Mouse (Mus musculus) T-helper 2 cell (primary cell): ENCODE results near the gene Angptl2.

Experiments
- in situ Hi-C: fragments of 300-600 bp; cut with MboI, MseI; formaldehyde crosslinking; loops from one replicate; pipeline ENCODE4 v1.15.1; 2025; ENCODE audit warnings: high pct_unique_total_duplicates

The Angptl2 gene

GRCm38 (mm10) chr2:33228551-33228950 is 12.7 kb downstream of the Angptl2 start:
- in situ Hi-C loops: no loop called here

- in situ Hi-C loops: no loop called here
Observed at GRCm38 (mm10) chr2:33230701-33231100, 14.8 kb downstream of the Angptl2 start.

GRCm38 (mm10) chr2:33231788-33232187 is 15.9 kb downstream of the Angptl2 start:
- in situ Hi-C loops: no loop called here

GRCm38 (mm10) chr2:33232782-33233570 is 17.1 kb downstream of the Angptl2 start:
- in situ Hi-C loops: no loop called here

- in situ Hi-C loops: no loop called here
Observed at GRCm38 (mm10) chr2:33233856-33234255, 18.0 kb downstream of the Angptl2 start.

GRCm38 (mm10) chr2:33234848-33235247 is 19.0 kb downstream of the Angptl2 start:
- in situ Hi-C loops: no loop called here

- in situ Hi-C loops: no loop called here
Observed at GRCm38 (mm10) chr2:33237581-33237980, 21.7 kb downstream of the Angptl2 start.

GRCm38 (mm10) chr2:33244880-33245279 is 29.0 kb downstream of the Angptl2 start:
- in situ Hi-C loops: no loop called here

GRCm38 (mm10) chr2:33245350-33245749 is 29.5 kb downstream of the Angptl2 start:
- in situ Hi-C loops: no loop called here

GRCm38 (mm10) chr2:33246841-33247240 is 31.0 kb downstream of the Angptl2 start:
- in situ Hi-C loops: no loop called here

- in situ Hi-C loops: no loop called here
Observed at GRCm38 (mm10) chr2:33248549-33248948, 32.7 kb downstream of the Angptl2 start.

GRCm38 (mm10) chr2:33249922-33250633 is 34.2 kb downstream of the Angptl2 start:
- in situ Hi-C loops: no loop called here

- in situ Hi-C loops: no loop called here
Observed at GRCm38 (mm10) chr2:33252751-33253150, 36.9 kb downstream of the Angptl2 start.

- in situ Hi-C loops: no loop called here
Observed at GRCm38 (mm10) chr2:33253572-33254190, 37.8 kb downstream of the Angptl2 start.

GRCm38 (mm10) chr2:33254318-33254985 is 38.6 kb downstream of the Angptl2 start:
- in situ Hi-C loops: no loop called here

- in situ Hi-C loops: no loop called here
Observed at GRCm38 (mm10) chr2:33256769-33257537, 41.1 kb downstream of the Angptl2 start.

- in situ Hi-C loops: no loop called here
Observed at GRCm38 (mm10) chr2:33260772-33261171, 44.9 kb downstream of the Angptl2 start.

- in situ Hi-C loops: no loop called here
Observed at GRCm38 (mm10) chr2:33261475-33261874, 45.6 kb downstream of the Angptl2 start.

GRCm38 (mm10) chr2:33265793-33266192 is 49.9 kb downstream of the Angptl2 start:
- in situ Hi-C loops: no loop called here

- in situ Hi-C loops: no loop called here
Observed at GRCm38 (mm10) chr2:33267075-33267474, 51.2 kb downstream of the Angptl2 start.
